ENCODE assay signal across 11 mouse cellular contexts in the genomic region with DNA sequence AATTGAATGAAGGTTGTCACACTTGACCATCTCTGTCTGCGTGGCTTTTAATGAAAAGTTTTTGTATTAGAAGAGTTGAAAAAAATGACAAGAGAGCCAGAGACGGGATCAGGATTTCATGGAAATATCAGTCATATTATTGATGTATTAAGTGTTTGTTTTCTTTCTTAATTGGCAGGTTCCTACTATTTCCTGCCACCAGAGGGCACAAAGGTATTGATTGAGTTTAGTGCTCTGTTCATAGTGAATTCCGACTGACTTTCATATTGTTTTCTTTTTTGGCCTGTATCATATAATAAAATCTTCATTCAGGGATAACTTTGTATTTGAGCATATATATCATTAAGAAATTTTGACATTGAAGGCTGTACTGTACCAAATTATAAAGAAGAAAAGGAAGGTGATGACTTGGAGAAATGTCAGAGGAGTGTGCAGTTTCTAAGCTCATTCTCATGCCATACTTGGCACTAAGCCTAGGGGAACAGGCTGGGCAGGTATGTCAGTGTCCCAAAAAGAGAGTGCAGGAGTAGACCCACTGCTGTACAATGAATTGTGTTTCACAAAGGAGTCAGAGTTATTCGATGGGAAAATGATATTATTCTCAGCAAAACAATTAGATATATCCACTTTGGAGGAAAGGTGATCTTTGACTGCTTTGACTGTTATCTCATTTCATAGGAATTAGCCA.
A peak's percentile ranks its signal among the peaks of the same experiment; 100 is the strongest.
DNase-seq lines count a peak whose midpoint lies in the region; ATAC-seq and TF ChIP-seq lines count a peak whose summit lies in the region.
"Had no signal": no experiment of that assay in that cellular context is flagged by ENCODE, and none has a peak within 500 bp of the region (broad histone marks: within the 10 kb centered on the region; RNA-seq: fewer than 3 reads in every experiment).

No protein-coding gene starts in this region.

- no peaks in the 10 kb centered on the region for H3K36me3 ChIP-seq in forebrain, postnatal 0 days (ENCODE audit: insufficient read depth)
- no peaks in the 10 kb centered on the region for H3K36me3 ChIP-seq in forebrain, embryonic 11.5 days (ENCODE audit: control insufficient read depth, insufficient read depth, low read length)
- H3K36me3 ChIP-seq in lung, embryonic 14.5 days (ENCODE audit: insufficient read depth) = no peaks in the 10 kb centered on the region
- H3K36me3 ChIP-seq: heart, embryonic 10.5 days had no signal

- no peak overlapping the region for H3K27ac ChIP-seq in forebrain, postnatal 0 days (ENCODE audit: low read depth, low read length)
- H3K27ac ChIP-seq in forebrain, embryonic 11.5 days (ENCODE audit: low read depth, low read length) = no peak overlapping the region
- no peak overlapping the region for H3K27ac ChIP-seq in lung, embryonic 14.5 days (ENCODE audit: low read depth)
- H3K27ac ChIP-seq: heart, embryonic 10.5 days had no signal

- no peaks in the 10 kb centered on the region for H3K9me3 ChIP-seq in forebrain, postnatal 0 days (ENCODE audit: low read length)
- H3K9me3 ChIP-seq in forebrain, embryonic 11.5 days (ENCODE audit: control insufficient read depth, low read length) = no peaks in the 10 kb centered on the region
- H3K9me3 ChIP-seq in lung, embryonic 14.5 days (ENCODE audit: low read depth, low read length) = no peaks in the 10 kb centered on the region
- H3K9me3 ChIP-seq: heart, embryonic 10.5 days had no signal

- H3K4me2 ChIP-seq in forebrain, postnatal 0 days (ENCODE audit: low read depth) = no peak overlapping the region
- no peak overlapping the region for H3K4me2 ChIP-seq in forebrain, embryonic 11.5 days (ENCODE audit: low read depth, low read length, severe bottlenecking)
- H3K4me2 ChIP-seq in lung, embryonic 14.5 days = no peak overlapping the region

- DNase-seq in forebrain, postnatal 0 days = peak; percentile 61
- DNase-seq in forebrain, embryonic 11.5 days (ENCODE audit: low spot score) = no peak
- DNase-seq in lung, embryonic 14.5 days = peak; percentile 37
- no peak for DNase-seq in lung, adult 18-20 months
- DNase-seq in NIH3T3 (ENCODE audit: low read depth) = peak; percentile 67
- peak; percentile 60 for DNase-seq in retina, embryonic 14.5 days (ENCODE audit: low spot score)
- DNase-seq: layer of hippocampus, postnatal 36 days had no signal

- H3K27me3 ChIP-seq in forebrain, postnatal 0 days (ENCODE audit: insufficient read depth, low read length) = no peaks in the 10 kb centered on the region
- H3K27me3 ChIP-seq in forebrain, embryonic 11.5 days (ENCODE audit: control insufficient read depth, insufficient read depth, low read length) = no peaks in the 10 kb centered on the region
- H3K27me3 ChIP-seq in lung, embryonic 14.5 days (ENCODE audit: insufficient read depth, low read length) = no peaks in the 10 kb centered on the region

- WGBS in forebrain, postnatal 0 days = 62% methylated on average over 4 of the region's 4 CpGs
- WGBS in forebrain, embryonic 11.5 days = 74% methylated on average over 4 of the region's 4 CpGs
- WGBS in lung, embryonic 14.5 days = 60% methylated on average over 4 of the region's 4 CpGs

- TF ChIP-seq CTCF in forebrain, postnatal 0 days (IDR thresholded peaks at IDR 0.05; ENCODE audit: low read depth) = peak; percentile 69
- peak; percentile 57 for TF ChIP-seq CTCF in lung, embryonic 14.5 days (IDR thresholded peaks at IDR 0.05; ENCODE audit: low read depth)

- ATAC-seq in forebrain, postnatal 0 days = no peak
- ATAC-seq in forebrain, embryonic 11.5 days (replicated peaks; ENCODE audit: low FRiP score) = no peak
- no peak for ATAC-seq in lung, embryonic 14.5 days (ENCODE audit: insufficient read depth)
- ATAC-seq in megakaryocyte, adult 5-6 weeks (ENCODE audit: poor library complexity, severe bottlenecking) = no peak
- no peak for ATAC-seq in erythroblast, adult 5-6 weeks (replicated peaks; ENCODE audit: low FRiP score, poor library complexity, severe bottlenecking)

- H3K4me1 ChIP-seq in forebrain, postnatal 0 days (ENCODE audit: insufficient read depth) = no peaks in the 10 kb centered on the region
- no peaks in the 10 kb centered on the region for H3K4me1 ChIP-seq in forebrain, embryonic 11.5 days (replicated peaks; ENCODE audit: control insufficient read depth, insufficient read depth, low read length)
- H3K4me1 ChIP-seq in lung, embryonic 14.5 days (ENCODE audit: insufficient read depth) = no peaks in the 10 kb centered on the region
- H3K4me1 ChIP-seq: heart, embryonic 10.5 days had no signal

- H3K9ac ChIP-seq in forebrain, postnatal 0 days = no peak overlapping the region
- H3K9ac ChIP-seq in forebrain, embryonic 11.5 days (ENCODE audit: low read length) = no peak overlapping the region
- no peak overlapping the region for H3K9ac ChIP-seq in lung, embryonic 14.5 days

- H3K4me3 ChIP-seq in forebrain, postnatal 0 days (ENCODE audit: low read depth, low read length) = no peak overlapping the region
- H3K4me3 ChIP-seq in forebrain, embryonic 11.5 days (ENCODE audit: low read depth, low read length) = no peak overlapping the region
- no peak overlapping the region for H3K4me3 ChIP-seq in lung, embryonic 14.5 days (ENCODE audit: low read depth, low read length)
- H3K4me3 ChIP-seq: heart, embryonic 10.5 days; myocyte had no signal

Comparison
In these comparisons a context has a peak if more than half of its experiments do, and no peak if none do; other contexts are left out.
1. DNase-seq: peak in forebrain, postnatal 0 days (single experiment), lung, embryonic 14.5 days (single experiment), NIH3T3 (single experiment) and retina, embryonic 14.5 days (single experiment); none in forebrain, embryonic 11.5 days (single experiment) and lung, adult 18-20 months (0 of 2).